Mouse (Mus musculus): ENCODE data around the gene Ppp1r12a.

Ppp1r12a gene

DNA sequence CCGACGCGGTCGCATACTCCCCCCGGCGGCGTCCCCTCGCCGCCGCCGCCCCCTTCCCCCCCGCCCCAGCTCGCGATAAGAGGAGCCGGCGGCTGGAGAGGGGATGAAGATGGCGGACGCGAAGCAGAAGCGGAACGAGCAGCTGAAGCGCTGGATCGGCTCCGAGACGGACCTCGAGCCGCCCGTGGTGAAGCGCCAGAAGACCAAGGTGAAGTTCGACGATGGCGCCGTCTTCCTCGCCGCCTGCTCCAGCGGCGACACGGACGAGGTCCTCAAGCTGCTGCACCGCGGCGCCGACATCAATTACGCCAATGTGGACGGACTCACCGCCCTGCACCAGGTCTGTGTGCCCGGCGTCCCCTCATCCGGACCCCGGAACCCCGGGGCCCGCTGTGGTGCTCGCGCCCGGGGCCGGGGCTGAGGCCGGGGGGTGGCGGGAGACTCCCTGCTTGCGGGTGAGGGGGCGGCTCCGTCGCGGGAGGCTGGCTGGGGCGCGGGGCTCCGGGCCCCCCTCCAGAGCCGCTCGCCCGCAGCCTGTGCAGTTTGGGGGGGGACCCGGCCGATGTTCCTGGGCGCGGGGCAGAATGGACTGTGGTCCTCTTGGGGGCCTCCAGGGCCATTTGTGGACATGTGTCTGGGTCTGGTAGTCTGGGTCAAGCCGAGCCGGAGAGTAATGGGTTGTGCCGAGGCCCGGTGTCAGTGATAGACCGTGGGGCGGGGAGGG is 466 bp downstream of the Ppp1r12a start:
- no peak for DNase-seq (ENCODE audit: low spot score)

DNA sequence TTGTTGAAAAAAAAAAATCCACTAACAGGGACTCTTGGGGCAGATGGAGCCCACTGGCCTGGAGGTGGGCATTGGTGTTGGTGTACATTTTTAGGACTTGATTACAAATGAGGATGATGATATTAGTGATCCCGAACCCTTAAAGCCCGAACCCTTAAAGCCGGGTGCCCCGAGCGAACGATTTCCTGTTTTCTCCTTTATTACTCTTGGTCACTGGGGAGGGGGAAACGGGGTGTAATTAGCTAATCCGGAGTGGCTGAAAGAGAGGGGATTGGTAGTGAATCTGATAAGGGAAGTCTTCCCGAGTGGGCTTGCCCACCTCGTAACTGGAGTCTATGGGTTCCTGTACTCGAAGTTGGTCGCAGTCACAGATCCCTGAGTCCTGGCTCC is 1.0 kb downstream of the Ppp1r12a start:
- no peak for DNase-seq (ENCODE audit: low spot score)

- no peak for DNase-seq (ENCODE audit: low spot score)
These were observed 1.5 kb downstream of the Ppp1r12a start for GRCm38 (mm10) chr10:108163451-108163850.

GRCm38 (mm10) chr10:108167823-108168222 is 5.8 kb downstream of the Ppp1r12a start:
- peak; percentile 48 for DNase-seq (ENCODE audit: low spot score)

DNA sequence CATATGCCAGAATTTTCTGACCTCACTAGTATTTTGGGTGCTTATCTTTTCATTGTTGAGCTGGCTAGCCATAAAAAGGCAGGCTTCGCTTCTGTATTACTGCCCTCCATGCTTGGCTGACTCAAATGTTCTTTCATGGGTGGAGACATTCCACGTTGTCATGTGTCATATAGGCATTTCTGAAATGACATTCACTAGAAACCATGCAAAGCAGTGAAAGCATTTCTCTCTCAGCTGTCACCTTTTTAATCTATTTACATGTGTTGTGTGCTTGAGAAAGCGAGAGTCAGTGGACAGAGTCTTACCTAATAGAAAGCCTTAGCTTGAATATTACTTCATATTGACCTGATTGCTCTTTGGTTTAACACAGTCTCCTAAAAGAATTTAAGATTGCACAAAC is 8.8 kb downstream of the Ppp1r12a start:
- DNase-seq (ENCODE audit: low spot score) = no peak

DNA sequence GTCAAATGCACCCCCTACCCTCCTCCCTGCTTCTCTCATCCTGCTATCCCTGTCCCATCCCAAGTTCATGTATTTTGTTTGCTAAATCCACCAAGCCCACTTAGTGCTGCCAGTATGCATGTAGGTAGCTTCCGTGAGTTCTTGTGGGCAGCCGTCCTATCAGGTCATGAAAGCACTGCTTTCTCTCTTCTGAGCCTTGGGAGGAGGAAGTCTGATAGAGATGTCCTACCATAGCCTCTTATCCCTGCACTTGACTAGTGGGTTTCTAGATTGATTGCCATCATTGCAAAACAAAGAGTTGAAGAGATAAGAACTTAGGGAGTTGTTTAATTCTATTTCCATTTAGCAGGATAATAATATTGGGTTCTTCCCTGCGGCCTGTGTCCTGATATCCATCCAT is 9.6 kb downstream of the Ppp1r12a start:
- no peak for DNase-seq (ENCODE audit: low spot score)

GRCm38 (mm10) chr10:108172817-108173563 is 11.0 kb downstream of the Ppp1r12a start:
- DNase-seq (ENCODE audit: low spot score) = no peak

DNA sequence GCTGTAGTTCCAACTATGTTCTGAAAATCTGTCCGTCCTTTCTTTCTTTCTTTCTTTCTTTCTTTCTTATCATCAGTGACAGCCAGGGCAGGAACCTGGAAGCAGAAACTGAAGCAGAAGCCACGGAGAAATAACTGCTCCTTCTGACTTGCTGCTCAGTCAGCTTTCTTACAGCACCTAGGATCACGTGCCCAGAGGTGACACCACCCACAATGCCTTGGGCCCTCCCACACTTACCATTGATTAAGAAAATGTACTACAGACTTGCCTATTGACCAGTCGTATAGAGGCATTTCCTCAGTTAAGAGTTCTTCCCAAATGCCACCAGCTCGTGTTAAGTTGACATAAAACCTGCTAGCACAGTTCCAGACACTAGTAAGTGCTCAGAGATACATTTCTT is 12.1 kb downstream of the Ppp1r12a start:
- no peak for DNase-seq (ENCODE audit: low spot score)

DNA sequence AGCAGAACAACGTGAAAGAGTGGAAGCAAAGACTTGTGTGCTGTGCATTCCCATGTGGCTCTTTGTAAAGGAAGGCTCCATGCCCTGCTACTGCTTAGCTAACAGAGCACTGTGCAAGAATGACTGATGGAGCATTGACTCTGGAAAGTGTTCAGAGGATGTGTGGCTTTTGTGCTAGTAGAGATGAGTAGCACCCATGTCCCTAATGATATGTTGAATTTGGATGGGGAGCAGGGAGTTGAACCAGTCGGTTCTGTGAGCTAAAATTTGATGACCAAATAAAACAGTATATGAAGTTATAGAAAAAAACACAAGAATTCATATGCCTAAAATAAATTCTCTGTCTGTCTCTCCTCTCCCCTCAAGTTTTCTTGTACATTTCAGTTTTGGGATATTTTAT is 13.9 kb downstream of the Ppp1r12a start:
- no peak for DNase-seq (ENCODE audit: low spot score)

- DNase-seq (ENCODE audit: low spot score) = no peak
These were observed 16.4 kb downstream of the Ppp1r12a start for GRCm38 (mm10) chr10:108178285-108178848.

DNA sequence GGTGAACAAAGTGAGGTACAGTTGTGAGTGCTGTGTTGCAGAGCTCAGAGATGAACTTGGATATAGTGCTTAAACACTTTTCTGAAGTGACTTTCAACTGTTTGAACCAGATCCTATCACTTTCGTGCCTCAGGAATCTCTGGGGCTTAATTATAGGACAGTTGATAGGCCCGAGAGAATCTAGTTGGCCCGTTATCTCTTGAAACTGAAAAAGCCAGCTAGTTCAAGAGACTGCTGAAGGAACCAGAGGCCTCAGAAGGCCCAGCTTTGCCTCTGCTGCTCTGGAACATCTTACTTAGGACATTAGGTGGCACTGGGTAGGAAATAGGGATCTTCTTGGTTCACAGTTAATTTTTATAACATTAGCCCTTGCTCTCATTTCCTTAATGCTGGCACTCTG is 17.4 kb downstream of the Ppp1r12a start:
- no peak for DNase-seq (ENCODE audit: low spot score)

DNA sequence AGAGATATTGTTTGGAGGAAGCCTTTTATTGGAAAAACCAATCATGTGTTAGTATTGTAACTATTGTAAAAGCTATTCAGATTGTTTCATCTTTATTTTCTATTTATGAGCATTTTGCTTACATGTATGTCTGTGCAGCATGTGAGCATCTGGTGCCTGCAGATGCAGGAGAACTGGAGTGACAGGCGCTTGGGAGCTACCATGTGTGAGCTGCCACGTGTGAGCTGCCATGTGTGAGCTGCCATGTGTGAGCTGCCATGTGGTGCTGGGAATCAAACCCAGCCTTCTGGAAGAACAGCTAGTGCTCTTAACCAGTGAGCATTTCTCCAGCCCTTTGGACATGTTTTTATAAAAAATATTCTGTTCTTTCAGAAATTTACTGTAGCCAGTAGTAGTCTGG is 18.3 kb downstream of the Ppp1r12a start:
- no peak for DNase-seq (ENCODE audit: low spot score)

DNA sequence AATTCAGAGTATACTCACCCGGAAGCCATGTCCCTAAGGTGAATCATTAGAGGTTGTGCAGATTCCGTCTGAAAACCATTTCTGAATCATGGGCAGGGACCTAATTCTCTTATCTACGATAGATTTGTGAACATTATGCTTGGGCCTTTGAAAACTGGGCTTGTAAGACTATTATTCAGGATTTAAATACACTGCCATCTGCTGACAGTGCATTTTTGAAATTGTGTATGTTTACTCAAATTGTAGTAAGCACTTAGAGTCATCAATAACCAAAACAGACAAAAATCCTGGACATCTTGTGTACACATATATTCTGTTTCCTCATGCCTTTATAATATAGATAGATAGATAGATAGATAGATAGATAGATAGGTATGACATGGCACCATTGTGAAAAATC is 19.9 kb downstream of the Ppp1r12a start:
- no peak for DNase-seq (ENCODE audit: low spot score)

GRCm38 (mm10) chr10:108182386-108182785 is 20.4 kb downstream of the Ppp1r12a start:
- DNase-seq (ENCODE audit: low spot score) = no peak

- DNase-seq (ENCODE audit: low spot score) = no peak
These were observed 22.8 kb downstream of the Ppp1r12a start for GRCm38 (mm10) chr10:108184763-108185162.

DNA sequence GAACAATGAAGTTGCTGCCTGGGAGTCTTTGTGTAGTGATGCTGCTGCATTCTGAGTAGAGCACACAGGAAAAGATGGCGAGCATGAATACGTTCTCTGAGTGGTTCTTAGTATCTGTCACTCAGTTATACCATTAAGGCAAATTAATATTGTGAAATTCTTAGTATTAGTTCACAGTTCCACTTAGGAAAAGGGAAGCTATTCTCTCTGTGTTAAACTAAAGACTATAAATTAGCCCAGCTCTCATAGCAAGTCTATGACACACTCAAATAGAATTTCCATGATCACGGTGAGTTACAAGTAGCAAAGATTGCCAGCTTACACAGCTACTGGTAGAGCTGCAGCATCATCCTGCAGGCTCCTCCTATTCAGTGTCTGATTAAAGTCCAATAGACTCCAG is 23.3 kb downstream of the Ppp1r12a start:
- DNase-seq (ENCODE audit: low spot score) = no peak

DNA sequence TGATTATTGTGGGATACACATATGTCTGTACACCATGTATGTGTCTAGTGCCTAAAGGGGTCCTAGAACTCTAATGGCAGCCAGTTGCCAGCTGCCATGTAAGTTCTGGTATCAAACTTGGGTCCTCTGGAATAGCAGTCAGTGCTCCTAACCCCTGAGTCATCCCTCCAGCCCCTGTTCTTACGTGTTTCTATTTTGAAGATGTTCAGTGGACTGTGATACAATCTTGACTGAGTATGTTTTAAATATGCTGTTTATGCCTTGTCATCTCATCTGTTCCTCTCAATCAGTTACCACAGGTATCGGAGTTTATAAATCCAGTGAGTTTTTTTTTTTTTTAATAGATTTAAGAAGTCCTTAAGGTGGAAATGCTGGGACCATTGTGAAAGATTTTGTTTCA is 27.3 kb downstream of the Ppp1r12a start:
- DNase-seq (ENCODE audit: low spot score) = no peak

GRCm38 (mm10) chr10:108189986-108190385 is 28.0 kb downstream of the Ppp1r12a start:
- DNase-seq (ENCODE audit: low spot score) = no peak

- peak; percentile 28 for DNase-seq (ENCODE audit: low spot score)
These were observed 28.6 kb downstream of the Ppp1r12a start for GRCm38 (mm10) chr10:108190626-108191025.

DNA sequence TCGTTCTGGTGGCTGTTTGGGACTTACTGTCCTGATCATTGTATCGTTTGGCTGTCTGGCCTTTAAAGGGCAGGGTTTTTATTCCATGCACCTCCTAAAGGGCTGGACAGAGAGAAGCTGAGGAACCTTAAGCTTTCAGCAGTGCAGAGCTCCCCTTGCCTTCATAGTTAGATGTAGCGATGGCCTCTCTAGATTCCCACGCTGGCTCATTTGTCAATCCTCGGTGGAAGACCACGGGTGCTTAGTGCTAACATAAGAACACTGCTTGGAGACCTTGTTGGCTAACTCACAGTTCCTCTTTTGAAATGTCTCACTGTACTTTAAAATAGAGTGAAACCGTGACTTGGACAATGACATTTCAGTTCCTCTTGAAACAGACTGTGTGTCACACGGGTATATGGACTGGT is 29.4 kb downstream of the Ppp1r12a start:
- peak; percentile 64 for DNase-seq (ENCODE audit: low spot score)

GRCm38 (mm10) chr10:108192306-108192705 is 30.3 kb downstream of the Ppp1r12a start:
- DNase-seq (ENCODE audit: low spot score) = no peak

- no peak for DNase-seq (ENCODE audit: low spot score)
These were observed 34.1 kb downstream of the Ppp1r12a start for GRCm38 (mm10) chr10:108196124-108196523.

DNA sequence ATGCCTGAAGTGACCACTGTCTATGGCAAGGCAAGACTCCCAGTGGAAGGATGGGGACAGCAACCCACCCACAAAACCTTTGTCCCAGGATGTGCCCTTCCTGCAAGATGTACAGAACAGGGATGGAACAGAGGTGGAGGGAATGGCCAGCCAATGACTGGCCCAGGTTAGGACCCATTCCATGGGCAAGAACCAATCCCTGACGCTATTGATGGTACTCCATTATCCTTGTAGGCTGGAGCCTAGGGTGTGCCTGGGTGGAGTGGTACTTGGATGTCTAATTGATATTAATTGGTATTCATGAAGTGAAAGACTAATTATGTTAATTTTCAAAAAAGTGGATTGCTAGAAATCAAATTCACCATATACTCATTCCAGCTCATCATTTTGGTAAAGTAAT is 35.5 kb downstream of the Ppp1r12a start:
- no peak for DNase-seq (ENCODE audit: low spot score)
